Comparison of ENCODE assay signal across 8 mouse cellular contexts in the genomic region with DNA sequence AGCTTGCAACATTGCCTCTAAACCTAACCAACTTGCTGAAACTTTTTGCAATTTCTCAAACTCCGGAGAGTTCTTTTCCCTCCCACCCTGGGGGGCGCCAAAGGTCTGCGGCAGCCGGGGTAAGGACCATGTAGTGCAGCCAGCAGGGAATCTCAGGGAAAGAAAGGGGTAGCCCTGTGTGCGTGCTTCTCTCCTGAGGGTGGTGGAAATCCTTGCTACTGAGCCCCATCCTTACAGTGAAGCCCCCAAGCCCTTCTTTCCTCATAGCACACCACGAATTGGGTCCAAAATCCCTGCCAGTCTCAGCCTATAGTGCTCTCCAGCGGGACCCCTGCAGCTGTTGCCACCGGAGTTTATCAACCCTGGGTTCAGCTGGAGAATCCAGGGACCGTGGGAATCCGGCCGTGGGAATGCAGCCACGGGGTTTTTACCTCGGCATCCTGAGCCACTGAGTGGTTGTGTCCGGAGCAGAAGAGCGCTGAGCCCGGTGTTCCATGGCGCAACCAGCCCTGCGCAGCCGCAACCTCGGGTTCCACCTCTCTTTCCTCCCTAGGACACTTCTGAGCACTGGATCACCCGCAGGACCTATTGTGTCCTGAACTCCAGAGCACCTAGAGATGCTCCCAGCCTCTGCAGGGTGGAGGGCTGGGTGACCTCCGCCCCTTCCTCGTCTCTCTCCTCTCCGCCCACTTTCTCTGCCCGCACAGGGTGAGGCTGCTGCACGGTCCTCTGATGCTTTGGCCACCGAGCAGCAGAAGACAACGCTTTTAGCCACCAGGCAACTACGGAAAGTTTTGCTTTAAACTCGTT. TPM values are rescaled to one million over a fixed set of nuclear protein-coding genes. Genes with fewer than 3 reads are reported as not detected.
DNase-seq lines count a peak whose midpoint lies in the region; ATAC-seq and TF ChIP-seq lines count a peak whose summit lies in the region.

A gene (minus strand): TSS at position 760 of the 810 bp plus-strand sequence.

- peak; percentile 83 for TF ChIP-seq CTCF in heart, postnatal 0 days (IDR thresholded peaks at IDR 0.05; ENCODE audit: low read depth)

- peak; percentile 89 for ATAC-seq in forebrain, embryonic 14.5 days
- peak; percentile 88 for ATAC-seq in heart, postnatal 0 days (ENCODE audit: insufficient read depth, low read depth)

- DNase-seq in right cerebral cortex, adult 18-20 months, result peak; percentile 10
- no peak for DNase-seq in right cerebral cortex, postnatal 36 days (ENCODE audit: low spot score in 2 of 2)
- peak; percentile 56 for DNase-seq in forebrain, embryonic 14.5 days (ENCODE audit: low spot score)
- peak; percentile 56 for DNase-seq in heart, postnatal 0 days (ENCODE audit: low spot score)
- DNase-seq in kidney, postnatal 25 days, result peak; percentile 69 to 79
- peak; percentile 75 for DNase-seq in lung, postnatal 14 days
- peak; percentile 47 for DNase-seq in retina, postnatal 1 day
- no peak for DNase-seq in c-Kit-positive CD71-positive TER-119-positive erythroid progenitor cells, embryonic 14.5 days (ENCODE audit: low spot score)

- peaks cover 5% of the 10 kb centered on the region for H3K27me3 ChIP-seq in forebrain, embryonic 14.5 days (replicated peaks; ENCODE audit: control insufficient read depth, insufficient read depth, low read length)
- no peaks in the 10 kb centered on the region for H3K27me3 ChIP-seq in heart, postnatal 0 days (ENCODE audit: control insufficient read depth, insufficient read depth, low read length)

- H3K27ac ChIP-seq in forebrain, embryonic 14.5 days (ENCODE audit: low read depth, low read length), result no peak within 1 kb of the TSS
- H3K27ac ChIP-seq in heart, postnatal 0 days (ENCODE audit: low read depth), result no peak within 1 kb of the TSS

- peak within 1 kb of the TSS; percentile 59 for H3K9ac ChIP-seq in forebrain, embryonic 14.5 days (ENCODE audit: low read length)
- peak within 1 kb of the TSS; percentile 52 for H3K9ac ChIP-seq in heart, postnatal 0 days (replicated peaks; ENCODE audit: low read depth, low read length)

- 1% methylated on average over 30 of the region's 30 CpGs for WGBS in forebrain, embryonic 14.5 days
- 1% methylated on average over 30 of the region's 30 CpGs for whole genome bisulfite sequencing in heart, postnatal 0 days

- peak within 1 kb of the TSS; percentile 41 for H3K4me3 ChIP-seq in forebrain, embryonic 14.5 days (ENCODE audit: low read depth, low read length)
- peak within 1 kb of the TSS; percentile 57 for H3K4me3 ChIP-seq in heart, postnatal 0 days (ENCODE audit: low read depth, low read length)

- peak within 1 kb of the TSS; percentile 90 for H3K4me2 ChIP-seq in forebrain, embryonic 14.5 days (ENCODE audit: low read length)
- peak within 1 kb of the TSS; percentile 97 for H3K4me2 ChIP-seq in heart, postnatal 0 days (ENCODE audit: low read depth, low read length)

- H3K4me1 ChIP-seq in forebrain, embryonic 14.5 days (ENCODE audit: control insufficient read depth, insufficient read depth, low read length), result peaks cover 3% of the 10 kb centered on the region; the same call in 1 of the 2 replicates
- H3K4me1 ChIP-seq in heart, postnatal 0 days (ENCODE audit: control insufficient read depth, insufficient read depth), result 0 out of 2 replicates have a peak, but pooled peaks cover 6% of the 10 kb centered on the region

- no peak for TF ChIP-seq EP300 in heart, postnatal 0 days (IDR thresholded peaks at IDR 0.05; ENCODE audit: low read depth)

- no peaks in the 10 kb centered on the region for H3K36me3 ChIP-seq in forebrain, embryonic 14.5 days (ENCODE audit: control insufficient read depth, insufficient read depth, low read length)
- H3K36me3 ChIP-seq in heart, postnatal 0 days (replicated peaks; ENCODE audit: control insufficient read depth, insufficient read depth, low read length), result no peaks in the 10 kb centered on the region

- no peaks in the 10 kb centered on the region for H3K9me3 ChIP-seq in forebrain, embryonic 14.5 days (replicated peaks; ENCODE audit: control insufficient read depth, low read length)
- H3K9me3 ChIP-seq in heart, postnatal 0 days (replicated peaks; ENCODE audit: control insufficient read depth, low read length), result no peaks in the 10 kb centered on the region

RNA-seq across cellular contexts. Expression of the gene that starts here (rescaled TPM):
- polyA plus RNA-seq in forebrain, embryonic 14.5 days (2014; fragmentation: Nextera tagmentation; extraction: Ambion mirVana), result 0.51 and 0.87 TPM in 2 replicates
- total RNA-seq in heart, postnatal 0 days (2014; rRNA removed; ENCODE audit: low replicate concordance), result 1.5 and 3.4 TPM in 2 replicates
- 0.49 and 0.57 TPM in 2 replicates for polyA plus RNA-seq in heart, postnatal 0 days (2015; fragmentation: Nextera tagmentation; extraction: Ambion mirVana)

Comparison
In these comparisons a context has a peak if more than half of its experiments do, and no peak if none do; other contexts are left out.
1. DNase-seq: peak in right cerebral cortex, adult 18-20 months (single experiment), heart, postnatal 0 days (single experiment), kidney, postnatal 25 days (2 of 2), lung, postnatal 14 days (single experiment) and retina, postnatal 1 day (single experiment); none in right cerebral cortex, postnatal 36 days (0 of 2) and c-Kit-positive CD71-positive TER-119-positive erythroid progenitor cells, embryonic 14.5 days (single experiment).
2. Peak in DNase-seq, ATAC-seq, H3K4me3 ChIP-seq, H3K9ac ChIP-seq and H3K4me2 ChIP-seq in forebrain, embryonic 14.5 days; RNA of the gene not detected or under 1 TPM.